Mouse (Mus musculus) bone marrow, adult 2 months (tissue): Measurements from ENCODE around the gene Ccdc33. TPM values are rescaled to one million over a fixed set of nuclear protein-coding genes. Genes with fewer than 3 reads are reported as not detected.
A peak's percentile ranks its signal among the peaks of the same experiment; 100 is the strongest.

Source experiments
- H3K27ac ChIP-seq: fragments of 200-500 bp; 2 replicates; pipeline ENCODE4 v1.5.1; 2012; ENCODE audit warnings: low read depth, mild to moderate bottlenecking, control low read depth, inconsistent platforms, low read length; ENCODE audit not compliant: control insufficient read depth, poor library complexity, insufficient read depth
- H3K4me1 ChIP-seq: fragments of 200-500 bp; 2 replicates; pipeline ENCODE4 v1.6.1; 2011; ENCODE audit warnings: low read length; ENCODE audit not compliant: control insufficient read depth, insufficient read depth
- H3K4me3 ChIP-seq: fragments of 200-500 bp; replicated peaks from 2 replicates; pipeline ENCODE3; 2011; ENCODE audit warnings: mild to moderate bottlenecking, low read depth, low read length, control low read depth; ENCODE audit not compliant: control insufficient read depth
- CTCF ChIP-seq: fragments of 200-500 bp; IDR thresholded peaks from 2 replicates; pipeline ENCODE4 v1.5.1; 2011; ENCODE audit warnings: low read length, control low read depth; ENCODE audit not compliant: control insufficient read depth, insufficient read depth
- POLR2A ChIP-seq: fragments of 200-500 bp; IDR thresholded peaks from 2 replicates; pipeline ENCODE4 v1.6.1; 2011; ENCODE audit warnings: low read depth, mild to moderate bottlenecking, control low read depth, low read length, borderline replicate concordance; ENCODE audit not compliant: control insufficient read depth
- WGBS: fragments of 180-500 bp; shearing (Covaris S2); methylation state at CpG from one replicate; pipeline ENCODE4 v1.1.7; 2018; 5-methylcytosine and 5-hydroxymethylcytosine counted together
- polyA plus RNA-seq: library from polyadenylated mRNA; stranded (reverse); fragments of >200 nt; gene quantifications from 2 replicates; pipeline ENCODE4 v1.2.4, GENCODE M21; 2011; ENCODE audit warnings: low replicate concordance; ENCODE audit not compliant: missing spikeins, insufficient read depth, insufficient read length

Gene Ccdc33
- polyA plus RNA-seq, 1 experiment = not detected

GRCm38 (mm10) chr9:57998032-57998659 lies 120.5 kb downstream of the Ccdc33 start:
- H3K4me3 ChIP-seq = no peak overlapping the region
- 2% methylated on average over 20 of the region's 20 CpGs for WGBS
- TF ChIP-seq CTCF (peak; percentile 70), POLR2A (no peak)
- no peaks in the 10 kb centered on the region for H3K4me1 ChIP-seq
- no peak overlapping the region for H3K27ac ChIP-seq

GRCm38 (mm10) chr9:57997511-57998031 lies 121.1 kb downstream of the Ccdc33 start:
- Histone ChIP-seq H3K4me3 (no peak overlapping the region), H3K4me1 (no peaks in the 10 kb centered on the region), H3K27ac (no peak overlapping the region)
- 37% methylated on average over 13 of the region's 13 CpGs for WGBS
- TF ChIP-seq CTCF = no peak
- TF ChIP-seq POLR2A = no peak

- no peak overlapping the region for H3K27ac ChIP-seq
- H3K4me1 ChIP-seq = no peaks in the 10 kb centered on the region
- H3K4me3 ChIP-seq = no peak overlapping the region
- TF ChIP-seq POLR2A (no peak), CTCF (peak; percentile 36; the same call in 1 of the 2 replicates)
- WGBS = 46% methylated on average over 4 of the region's 4 CpGs
These were observed 123.3 kb downstream of the Ccdc33 start for GRCm38 (mm10) chr9:57995282-57995681.

GRCm38 (mm10) chr9:57992781-57993591 lies 125.6 kb downstream of the Ccdc33 start:
- peaks cover under 1% of the 10 kb centered on the region; the same call in 1 of the 2 replicates for H3K4me1 ChIP-seq
- TF ChIP-seq CTCF (no peak), POLR2A (no peak)
- 26% methylated on average over 8 of the region's 8 CpGs for whole genome bisulfite sequencing

GRCm38 (mm10) chr9:57992060-57992459 lies 126.6 kb downstream of the Ccdc33 start:
- Histone ChIP-seq H3K4me1 (peaks cover 2% of the 10 kb centered on the region), H3K27ac (no peak overlapping the region), H3K4me3 (no peak overlapping the region)
- 85% methylated on average over 3 of the region's 3 CpGs for WGBS
- TF ChIP-seq CTCF (no peak), POLR2A (no peak)

More at GRCm38 (mm10) chr9:57992781-57993591, 125.6 kb downstream of the Ccdc33 start:
- Histone ChIP-seq H3K4me3 (no peak overlapping the region), H3K27ac (no peak overlapping the region)

- H3K27ac ChIP-seq = no peak overlapping the region
- peaks cover 2% of the 10 kb centered on the region for H3K4me1 ChIP-seq
- no peak overlapping the region for H3K4me3 ChIP-seq
- TF ChIP-seq CTCF (peak; percentile 81), POLR2A (no peak)
- 16% methylated on average over 10 of the region's 10 CpGs for WGBS
These were observed 128.0 kb downstream of the Ccdc33 start for GRCm38 (mm10) chr9:57990438-57991110.

- 73% methylated on average over 6 of the region's 6 CpGs for WGBS
- TF ChIP-seq POLR2A = no peak
- TF ChIP-seq CTCF = no peak
- Histone ChIP-seq H3K4me3 (no peak overlapping the region), H3K27ac (no peak overlapping the region), H3K4me1 (peaks cover 2% of the 10 kb centered on the region)
These were observed 129.3 kb downstream of the Ccdc33 start for GRCm38 (mm10) chr9:57989309-57989708.

GRCm38 (mm10) chr9:57988098-57988497 lies 130.5 kb downstream of the Ccdc33 start:
- H3K27ac ChIP-seq = no peak overlapping the region
- no peak overlapping the region for H3K4me3 ChIP-seq
- H3K4me1 ChIP-seq = peaks cover 2% of the 10 kb centered on the region
- WGBS = 50% methylated on average over 2 of the region's 2 CpGs
- TF ChIP-seq POLR2A (no peak), CTCF (no peak)
